Mouse (Mus musculus) heart, adult 11 months (tissue): Measurements from ENCODE around the gene Kif6.
A peak's percentile ranks its signal among the peaks of the same experiment; 100 is the strongest.

ENCODE experiments used
- DNase-seq: peaks from one replicate; pipeline ENCODE4 v3.0.0; 2022

Kif6 gene

GRCm38 (mm10) chr17:49668296-49668695 is 53.4 kb downstream of the Kif6 start:
- DNase-seq, result no peak

GRCm38 (mm10) chr17:49671921-49672339 is 57.0 kb downstream of the Kif6 start:
- no peak for DNase-seq

GRCm38 (mm10) chr17:49672421-49672820 is 57.5 kb downstream of the Kif6 start:
- DNase-seq, result no peak

- DNase-seq, result no peak
These were observed 60.7 kb downstream of the Kif6 start for GRCm38 (mm10) chr17:49675629-49676028.

GRCm38 (mm10) chr17:49681410-49681809 is 66.5 kb downstream of the Kif6 start:
- DNase-seq, result no peak

GRCm38 (mm10) chr17:49684146-49684545 is 69.2 kb downstream of the Kif6 start:
- DNase-seq, result no peak

GRCm38 (mm10) chr17:49690607-49691454 is 75.9 kb downstream of the Kif6 start:
- no peak for DNase-seq

GRCm38 (mm10) chr17:49691455-49691805 is 76.5 kb downstream of the Kif6 start:
- DNase-seq, result no peak

GRCm38 (mm10) chr17:49693206-49693605 is 78.3 kb downstream of the Kif6 start:
- DNase-seq, result no peak

- no peak for DNase-seq
These were observed 82.3 kb downstream of the Kif6 start for GRCm38 (mm10) chr17:49697220-49697619.

GRCm38 (mm10) chr17:49703492-49704249 is 88.7 kb downstream of the Kif6 start:
- no peak for DNase-seq

- DNase-seq, result no peak
These were observed 94.3 kb downstream of the Kif6 start for GRCm38 (mm10) chr17:49709192-49709591.

- no peak for DNase-seq
These were observed 95.2 kb downstream of the Kif6 start for GRCm38 (mm10) chr17:49710101-49710630.

GRCm38 (mm10) chr17:49726206-49726605 is 111.3 kb downstream of the Kif6 start:
- no peak for DNase-seq

GRCm38 (mm10) chr17:49726976-49727375 is 112.0 kb downstream of the Kif6 start:
- DNase-seq, result no peak

GRCm38 (mm10) chr17:49727428-49728045 is 112.6 kb downstream of the Kif6 start:
- no peak for DNase-seq

- no peak for DNase-seq
These were observed 114.9 kb downstream of the Kif6 start for GRCm38 (mm10) chr17:49729856-49730255.

- peak; percentile 93 for DNase-seq
These were observed 117.8 kb downstream of the Kif6 start for GRCm38 (mm10) chr17:49732706-49733105.

GRCm38 (mm10) chr17:49734079-49734478 is 119.1 kb downstream of the Kif6 start:
- DNase-seq, result no peak

GRCm38 (mm10) chr17:49734776-49735175 is 119.8 kb downstream of the Kif6 start:
- no peak for DNase-seq

GRCm38 (mm10) chr17:49736364-49736763 is 121.4 kb downstream of the Kif6 start:
- no peak for DNase-seq

GRCm38 (mm10) chr17:49737217-49737774 is 122.4 kb downstream of the Kif6 start:
- no peak for DNase-seq

- peak; percentile 98 for DNase-seq
These were observed 123.4 kb downstream of the Kif6 start for GRCm38 (mm10) chr17:49738351-49738750.
